Mouse (Mus musculus) embryonic facial prominence, embryonic 13.5 days (tissue): ENCODE results near the gene BC048562. TPM values are rescaled to one million over a fixed set of nuclear protein-coding genes. Genes with fewer than 3 reads are reported as not detected.

Experiments used
- ATAC-seq: fragments of 200-750 bp; cut with Nextera tagmentation; 2 replicates; pipeline ENCODE4 v1.8.0; 2017; ENCODE audit warnings: low read depth; ENCODE audit not compliant: insufficient number of reproducible peaks, insufficient read depth, low FRiP score, low TSS enrichment
- H3K27ac ChIP-seq: fragments of 300-500 bp; sonication (generic); 2 replicates; pipeline ENCODE4 v1.5.1; 2015; ENCODE audit warnings: moderate library complexity, mild to moderate bottlenecking, inconsistent platforms
- H3K27me3 ChIP-seq: fragments of 300-500 bp; sonication (generic); 2 replicates; pipeline ENCODE4 v1.6.1; 2015; ENCODE audit warnings: mild to moderate bottlenecking, inconsistent platforms
- H3K36me3 ChIP-seq: fragments of 300-500 bp; sonication (generic); 2 replicates; pipeline ENCODE4 v1.6.1; 2015; ENCODE audit warnings: mild to moderate bottlenecking, inconsistent platforms
- H3K4me1 ChIP-seq: fragments of 300-500 bp; sonication (generic); 2 replicates; pipeline ENCODE4 v1.6.1; 2015; ENCODE audit warnings: inconsistent platforms
- H3K4me2 ChIP-seq: fragments of 300-500 bp; sonication (generic); 2 replicates; pipeline ENCODE4 v1.6.1; 2015; ENCODE audit warnings: moderate library complexity, mild to moderate bottlenecking, inconsistent platforms
- H3K4me3 ChIP-seq: fragments of 300-500 bp; sonication (generic); 2 replicates; pipeline ENCODE4 v1.5.1; 2015; ENCODE audit warnings: mild to moderate bottlenecking, inconsistent platforms
- H3K9ac ChIP-seq: fragments of 300-500 bp; sonication (generic); 2 replicates; pipeline ENCODE4 v1.6.1; 2015; ENCODE audit warnings: mild to moderate bottlenecking, inconsistent platforms
- H3K9me3 ChIP-seq: fragments of 300-500 bp; sonication (generic); 2 replicates; pipeline ENCODE4 v1.6.1; 2016; ENCODE audit warnings: inconsistent platforms
- WGBS: fragments of 180-500 bp; shearing (Covaris S2); methylation state at CpG from one replicate; pipeline ENCODE4 v1.1.7; 2015; ENCODE audit warnings: mixed read lengths; 5-methylcytosine and 5-hydroxymethylcytosine counted together
- polyA plus RNA-seq: library from polyadenylated mRNA; unstranded; fragments of >200 nt; fragmentation: Nextera tagmentation; extraction: Ambion mirVana; gene quantifications from 2 replicates; pipeline ENCODE4 v1.2.1, GENCODE M21; 2015

Gene BC048562
- polyA plus RNA-seq, 1 experiment from 2014 or later: not detected

- Histone ChIP-seq H3K9ac (peak overlapping the region; percentile 76), H3K4me2 (peak overlapping the region; percentile 80), H3K27me3 (no peaks in the 10 kb centered on the region), H3K4me1 (peaks cover 51% of the 10 kb centered on the region), H3K9me3 (no peaks in the 10 kb centered on the region), H3K27ac (peak overlapping the region; percentile 86), H3K36me3 (peaks cover 28% of the 10 kb centered on the region), H3K4me3 (peak overlapping the region; percentile 62)
- 40% methylated on average over 6 of the region's 6 CpGs for WGBS
- ATAC-seq: no peak
These were observed 15.4 kb downstream of the BC048562 start for GRCm38 (mm10) chr9:108451519-108452160.

GRCm38 (mm10) chr9:108452291-108452906 is 16.1 kb downstream of the BC048562 start:
- Histone ChIP-seq H3K4me2 (peak overlapping the region; percentile 80), H3K4me1 (peaks cover 51% of the 10 kb centered on the region)
- WGBS: under 1% methylated on average over 40 of the region's 40 CpGs

GRCm38 (mm10) chr9:108452911-108453310 is 16.6 kb downstream of the BC048562 start:
- H3K4me3 ChIP-seq: peak overlapping the region; percentile 62
- WGBS: 21% methylated on average over 6 of the region's 6 CpGs
- peaks cover 21% of the 10 kb centered on the region for H3K36me3 ChIP-seq
- no peaks in the 10 kb centered on the region for H3K27me3 ChIP-seq
- peak overlapping the region; percentile 76 for H3K9ac ChIP-seq
- ATAC-seq: 0 out of 2 replicates have a peak, but pooled peaks have one; percentile 0
- H3K9me3 ChIP-seq: no peaks in the 10 kb centered on the region
- H3K4me2 ChIP-seq: peak overlapping the region; percentile 80
- H3K4me1 ChIP-seq: peaks cover 51% of the 10 kb centered on the region
- H3K27ac ChIP-seq: peak overlapping the region; percentile 86

More at GRCm38 (mm10) chr9:108452291-108452906, 16.1 kb downstream of the BC048562 start:
- ATAC-seq: peak; percentile 85
- Histone ChIP-seq H3K9me3 (no peaks in the 10 kb centered on the region), H3K36me3 (peaks cover 26% of the 10 kb centered on the region), H3K9ac (peak overlapping the region; percentile 76), H3K4me3 (peak overlapping the region; percentile 62), H3K27me3 (no peaks in the 10 kb centered on the region), H3K27ac (peak overlapping the region; percentile 86)

GRCm38 (mm10) chr9:108453458-108453857 is 17.2 kb downstream of the BC048562 start:
- peak overlapping the region; percentile 76 for H3K9ac ChIP-seq
- ATAC-seq: no peak
- peak overlapping the region; percentile 80 for H3K4me2 ChIP-seq
- H3K4me3 ChIP-seq: peak overlapping the region; percentile 62
- WGBS: 67% methylated on average over 4 of the region's 4 CpGs
- H3K4me1 ChIP-seq: peaks cover 51% of the 10 kb centered on the region
- no peaks in the 10 kb centered on the region for H3K27me3 ChIP-seq
- no peaks in the 10 kb centered on the region for H3K9me3 ChIP-seq
- H3K27ac ChIP-seq: peak overlapping the region; percentile 86
- H3K36me3 ChIP-seq: peaks cover 16% of the 10 kb centered on the region

- 87% methylated on average over 6 of the region's 6 CpGs for WGBS
- Histone ChIP-seq H3K9ac (no peak overlapping the region), H3K4me3 (no peak overlapping the region), H3K4me1 (peaks cover 43% of the 10 kb centered on the region), H3K36me3 (peaks cover 11% of the 10 kb centered on the region; the same call in 1 of the 2 replicates), H3K9me3 (no peaks in the 10 kb centered on the region), H3K4me2 (no peak overlapping the region), H3K27me3 (no peaks in the 10 kb centered on the region), H3K27ac (no peak overlapping the region)
- no peak for ATAC-seq
These were observed 18.1 kb downstream of the BC048562 start for GRCm38 (mm10) chr9:108454429-108454828.

GRCm38 (mm10) chr9:108455747-108456571 is 19.7 kb downstream of the BC048562 start:
- H3K4me1 ChIP-seq: peaks cover 32% of the 10 kb centered on the region
- no peak overlapping the region for H3K27ac ChIP-seq
- WGBS: 75% methylated on average over 12 of the region's 12 CpGs
- H3K27me3 ChIP-seq: no peaks in the 10 kb centered on the region
- no peak overlapping the region for H3K4me3 ChIP-seq
- H3K9ac ChIP-seq: no peak overlapping the region
- no peaks in the 10 kb centered on the region for H3K9me3 ChIP-seq
- no peak for ATAC-seq
- no peak overlapping the region for H3K4me2 ChIP-seq
- peaks cover 7% of the 10 kb centered on the region; the same call in 1 of the 2 replicates for H3K36me3 ChIP-seq

GRCm38 (mm10) chr9:108456953-108457352 is 20.7 kb downstream of the BC048562 start:
- Histone ChIP-seq H3K27ac (no peak overlapping the region), H3K27me3 (no peaks in the 10 kb centered on the region), H3K4me2 (no peak overlapping the region), H3K4me1 (peaks cover 31% of the 10 kb centered on the region), H3K9ac (no peak overlapping the region), H3K36me3 (peaks cover 7% of the 10 kb centered on the region; the same call in 1 of the 2 replicates), H3K9me3 (no peaks in the 10 kb centered on the region), H3K4me3 (no peak overlapping the region)
- ATAC-seq: no peak
- WGBS: 85% methylated on average over 10 of the region's 10 CpGs

- WGBS: 91% methylated on average over 1 of the region's 1 CpGs
- H3K4me3 ChIP-seq: peak overlapping the region; percentile 87
- H3K9ac ChIP-seq: peak overlapping the region; percentile 89; the same call in 1 of the 2 replicates
- ATAC-seq: no peak
- no peaks in the 10 kb centered on the region for H3K9me3 ChIP-seq
- H3K4me2 ChIP-seq: peak overlapping the region; percentile 94
- peak overlapping the region; percentile 78; the same call in 1 of the 2 replicates for H3K27ac ChIP-seq
- no peaks in the 10 kb centered on the region for H3K27me3 ChIP-seq
- peaks cover 17% of the 10 kb centered on the region for H3K4me1 ChIP-seq
- H3K36me3 ChIP-seq: peaks cover 27% of the 10 kb centered on the region
These were observed 23.6 kb downstream of the BC048562 start for GRCm38 (mm10) chr9:108459939-108460318.

- Histone ChIP-seq H3K36me3 (peaks cover 33% of the 10 kb centered on the region), H3K27me3 (no peaks in the 10 kb centered on the region), H3K27ac (peak within 1 kb of the TSS; percentile 78), H3K9ac (peak within 1 kb of the TSS; percentile 89), H3K4me1 (peaks cover 17% of the 10 kb centered on the region), H3K4me2 (peak within 1 kb of the TSS; percentile 94), H3K4me3 (peak within 1 kb of the TSS; percentile 87), H3K9me3 (no peaks in the 10 kb centered on the region)
- WGBS: under 1% methylated on average over 52 of the region's 52 CpGs
- 0 out of 2 replicates have a peak, but pooled peaks have one; percentile 65 for ATAC-seq
These were observed 24.3 kb downstream of the BC048562 start, which contains the start of gene Ccdc71 for GRCm38 (mm10) chr9:108460319-108461178. Gene Ccdc71, plus strand, starts transcription at chr9:108460527.

- H3K36me3 ChIP-seq: peaks cover 40% of the 10 kb centered on the region
- H3K4me3 ChIP-seq: peak within 1 kb of the TSS; percentile 87
- H3K9ac ChIP-seq: peak within 1 kb of the TSS; percentile 89
- no peak for ATAC-seq
- peak within 1 kb of the TSS; percentile 94 for H3K4me2 ChIP-seq
- no peaks in the 10 kb centered on the region for H3K9me3 ChIP-seq
- WGBS: 18% methylated on average over 11 of the region's 11 CpGs
- no peaks in the 10 kb centered on the region for H3K27me3 ChIP-seq
- peaks cover 17% of the 10 kb centered on the region for H3K4me1 ChIP-seq
- H3K27ac ChIP-seq: peak within 1 kb of the TSS; percentile 78
These were observed 24.9 kb downstream of the BC048562 start, which contains the start of gene Klhdc8b for GRCm38 (mm10) chr9:108461181-108461631. Gene Klhdc8b, minus strand, starts transcription at chr9:108461581.
